Mouse (Mus musculus) liver, embryonic 13.5 days (tissue): ENCODE data around the gene Slc22a5. TPM values are rescaled to one million over a fixed set of nuclear protein-coding genes. Genes with fewer than 3 reads are reported as not detected.

ENCODE experiments used
- ATAC-seq: fragments of 200-750 bp; cut with Nextera tagmentation; 2 replicates; pipeline ENCODE4 v1.8.0; 2017; ENCODE audit warnings: low read depth, mild to moderate bottlenecking, moderate number of reproducible peaks, moderate library complexity
- DNase-seq: peaks from one replicate; pipeline ENCODE4 v3.0.0; 2022
- H3K27ac ChIP-seq: fragments of 300-500 bp; sonication (generic); 2 replicates; pipeline ENCODE4 v1.5.1; 2015; ENCODE audit warnings: moderate library complexity, mild to moderate bottlenecking, inconsistent platforms
- H3K27me3 ChIP-seq: fragments of 300-500 bp; sonication (generic); 2 replicates; pipeline ENCODE4 v1.6.1; 2015; ENCODE audit warnings: mild to moderate bottlenecking, inconsistent platforms
- H3K36me3 ChIP-seq: fragments of 300-500 bp; sonication (generic); 2 replicates; pipeline ENCODE4 v1.6.1; 2015; ENCODE audit warnings: mild to moderate bottlenecking, inconsistent platforms
- H3K4me1 ChIP-seq: fragments of 300-500 bp; sonication (generic); replicated peaks from 2 replicates; pipeline ENCODE4 v1.6.1; 2015; ENCODE audit warnings: inconsistent platforms
- H3K4me2 ChIP-seq: fragments of 300-500 bp; sonication (generic); 2 replicates; pipeline ENCODE4 v1.6.1; 2015; ENCODE audit warnings: inconsistent platforms, mild to moderate bottlenecking, moderate library complexity
- H3K4me3 ChIP-seq: fragments of 300-500 bp; sonication (generic); replicated peaks from 2 replicates; pipeline ENCODE4 v1.5.1; 2015; ENCODE audit warnings: mild to moderate bottlenecking, inconsistent platforms
- H3K9ac ChIP-seq: fragments of 300-500 bp; sonication (generic); 2 replicates; pipeline ENCODE4 v1.6.1; 2015; ENCODE audit warnings: mild to moderate bottlenecking, inconsistent platforms
- H3K9me3 ChIP-seq: fragments of 300-500 bp; sonication (generic); replicated peaks from 2 replicates; pipeline ENCODE4 v1.6.1; 2016; ENCODE audit warnings: inconsistent platforms
- WGBS: fragments of 180-500 bp; shearing (Covaris S2); methylation state at CpG from one replicate; pipeline ENCODE4 v1.1.7; 2015; ENCODE audit not compliant: insufficient replicate concordance; 5-methylcytosine and 5-hydroxymethylcytosine counted together
- polyA plus RNA-seq: library from polyadenylated mRNA; unstranded; fragments of >200 nt; fragmentation: Nextera tagmentation; extraction: Ambion mirVana; gene quantifications from 2 replicates; pipeline ENCODE4 v1.2.1, GENCODE M21; 2015

Slc22a5 gene
- polyA plus RNA-seq, 1 experiment from 2014 or later = 2.4 TPM

- Histone ChIP-seq H3K9me3 (no peaks in the 10 kb centered on the region), H3K4me2 (no peak overlapping the region), H3K27ac (no peak overlapping the region), H3K27me3 (no peaks in the 10 kb centered on the region), H3K9ac (no peak overlapping the region), H3K4me3 (no peak overlapping the region), H3K4me1 (peaks cover 7% of the 10 kb centered on the region; the same call in 1 of the 2 replicates), H3K36me3 (no peaks in the 10 kb centered on the region)
- WGBS = 76% methylated on average over 14 of the region's 14 CpGs
- DNase-seq (no peak), ATAC-seq (no peak)
Measured at GRCm38 (mm10) chr11:53902741-53903140, 11.3 kb upstream of the Slc22a5 start.

- no peak overlapping the region for H3K27ac ChIP-seq
- H3K4me1 ChIP-seq = peaks cover 7% of the 10 kb centered on the region; the same call in 1 of the 2 replicates
- H3K4me3 ChIP-seq = no peak overlapping the region
- ATAC-seq (no peak), DNase-seq (no peak)
- no peak overlapping the region for H3K4me2 ChIP-seq
- 41% methylated on average over 1 of the region's 1 CpGs for WGBS
- H3K36me3 ChIP-seq = no peaks in the 10 kb centered on the region
- H3K9me3 ChIP-seq = no peaks in the 10 kb centered on the region
- H3K27me3 ChIP-seq = no peaks in the 10 kb centered on the region
- H3K9ac ChIP-seq = no peak overlapping the region
Measured at GRCm38 (mm10) chr11:53900991-53901390, 9.5 kb upstream of the Slc22a5 start.

- no peaks in the 10 kb centered on the region for H3K27me3 ChIP-seq
- H3K4me1 ChIP-seq = peaks cover 7% of the 10 kb centered on the region; the same call in 1 of the 2 replicates
- 76% methylated on average over 6 of the region's 6 CpGs for WGBS
- no peak for DNase-seq
- ATAC-seq = no peak
- no peaks in the 10 kb centered on the region for H3K9me3 ChIP-seq
- H3K4me2 ChIP-seq = no peak overlapping the region
- no peak overlapping the region for H3K9ac ChIP-seq
- no peak overlapping the region for H3K27ac ChIP-seq
- H3K36me3 ChIP-seq = no peaks in the 10 kb centered on the region
- no peak overlapping the region for H3K4me3 ChIP-seq
Measured at GRCm38 (mm10) chr11:53899981-53900380, 8.5 kb upstream of the Slc22a5 start.

GRCm38 (mm10) chr11:53899004-53899403, 7.5 kb upstream of the Slc22a5 start:
- H3K36me3 ChIP-seq = no peaks in the 10 kb centered on the region
- H3K9me3 ChIP-seq = no peaks in the 10 kb centered on the region
- ATAC-seq (no peak), DNase-seq (no peak)
- H3K4me2 ChIP-seq = no peak overlapping the region
- no peaks in the 10 kb centered on the region for H3K27me3 ChIP-seq
- H3K9ac ChIP-seq = no peak overlapping the region
- WGBS = 58% methylated on average over 3 of the region's 3 CpGs
- H3K4me3 ChIP-seq = no peak overlapping the region
- no peak overlapping the region for H3K27ac ChIP-seq
- H3K4me1 ChIP-seq = peaks cover 7% of the 10 kb centered on the region; the same call in 1 of the 2 replicates

GRCm38 (mm10) chr11:53896935-53897334, 5.5 kb upstream of the Slc22a5 start:
- no peaks in the 10 kb centered on the region for H3K36me3 ChIP-seq
- DNase-seq (no peak), ATAC-seq (no peak)
- H3K4me2 ChIP-seq = no peak overlapping the region
- no peak overlapping the region for H3K9ac ChIP-seq
- H3K27ac ChIP-seq = no peak overlapping the region
- WGBS = 69% methylated on average over 6 of the region's 6 CpGs
- H3K4me3 ChIP-seq = no peak overlapping the region
- no peaks in the 10 kb centered on the region for H3K27me3 ChIP-seq
- peaks cover 12% of the 10 kb centered on the region for H3K4me1 ChIP-seq
- no peaks in the 10 kb centered on the region for H3K9me3 ChIP-seq

GRCm38 (mm10) chr11:53893451-53893850, 2.0 kb upstream of the Slc22a5 start:
- peak overlapping the region; percentile 37; the same call in 1 of the 2 replicates for H3K27ac ChIP-seq
- DNase-seq (no peak), ATAC-seq (no peak)
- no peak overlapping the region for H3K4me3 ChIP-seq
- peak overlapping the region; percentile 46; the same call in 1 of the 2 replicates for H3K9ac ChIP-seq
- peaks cover 42% of the 10 kb centered on the region for H3K4me1 ChIP-seq
- no peaks in the 10 kb centered on the region for H3K9me3 ChIP-seq
- H3K4me2 ChIP-seq = no peak overlapping the region
- no peaks in the 10 kb centered on the region for H3K27me3 ChIP-seq
- 37% methylated on average over 2 of the region's 2 CpGs for WGBS
- no peaks in the 10 kb centered on the region for H3K36me3 ChIP-seq

GRCm38 (mm10) chr11:53892716-53893416, 1.4 kb upstream of the Slc22a5 start:
- Histone ChIP-seq H3K36me3 (no peaks in the 10 kb centered on the region), H3K4me2 (peak overlapping the region; percentile 33), H3K4me1 (peaks cover 45% of the 10 kb centered on the region), H3K27ac (peak overlapping the region; percentile 37), H3K27me3 (no peaks in the 10 kb centered on the region), H3K9me3 (no peaks in the 10 kb centered on the region), H3K4me3 (no peak overlapping the region), H3K9ac (peak overlapping the region; percentile 46; the same call in 1 of the 2 replicates)
- peak; percentile 57 for DNase-seq
- no peak for ATAC-seq
- 19% methylated on average over 9 of the region's 9 CpGs for whole genome bisulfite sequencing

- H3K9me3 ChIP-seq = no peaks in the 10 kb centered on the region
- no peaks in the 10 kb centered on the region for H3K36me3 ChIP-seq
- H3K4me1 ChIP-seq = peaks cover 45% of the 10 kb centered on the region
- peak overlapping the region; percentile 84 for H3K9ac ChIP-seq
- ATAC-seq = no peak
- H3K4me3 ChIP-seq = peak overlapping the region; percentile 72
- 2% methylated on average over 33 of the region's 33 CpGs for WGBS
- peak overlapping the region; percentile 43; the same call in 1 of the 2 replicates for H3K27ac ChIP-seq
- DNase-seq = no peak
- no peaks in the 10 kb centered on the region for H3K27me3 ChIP-seq
- peak overlapping the region; percentile 97 for H3K4me2 ChIP-seq
Measured at GRCm38 (mm10) chr11:53890906-53891504, 455 bp downstream of the Slc22a5 start.

GRCm38 (mm10) chr11:53890225-53890624, 1.2 kb downstream of the Slc22a5 start:
- ATAC-seq (no peak), DNase-seq (no peak)
- H3K9ac ChIP-seq = 0 out of 2 replicates have a peak overlapping the region, but pooled peaks have one; percentile 84
- peak overlapping the region; percentile 97 for H3K4me2 ChIP-seq
- no peaks in the 10 kb centered on the region for H3K9me3 ChIP-seq
- no peaks in the 10 kb centered on the region for H3K36me3 ChIP-seq
- 78% methylated on average over 2 of the region's 2 CpGs for WGBS
- no peak overlapping the region for H3K4me3 ChIP-seq
- peaks cover 45% of the 10 kb centered on the region for H3K4me1 ChIP-seq
- no peaks in the 10 kb centered on the region for H3K27me3 ChIP-seq
- H3K27ac ChIP-seq = no peak overlapping the region

- DNase-seq = no peak
- no peak overlapping the region for H3K27ac ChIP-seq
Measured at GRCm38 (mm10) chr11:53889091-53889645, 2.3 kb downstream of the Slc22a5 start.

GRCm38 (mm10) chr11:53888242-53888641, 3.2 kb downstream of the Slc22a5 start:
- DNase-seq (no peak), ATAC-seq (no peak)
- no peak overlapping the region for H3K9ac ChIP-seq
- 0 out of 2 replicates have a peak, but pooled peaks cover under 1% of the 10 kb centered on the region for H3K36me3 ChIP-seq
- H3K4me1 ChIP-seq = peaks cover 41% of the 10 kb centered on the region
- 72% methylated on average over 4 of the region's 4 CpGs for WGBS
- H3K9me3 ChIP-seq = no peaks in the 10 kb centered on the region
- H3K27ac ChIP-seq = no peak overlapping the region
- no peak overlapping the region for H3K4me3 ChIP-seq
- H3K27me3 ChIP-seq = no peaks in the 10 kb centered on the region
- no peak overlapping the region for H3K4me2 ChIP-seq

More at GRCm38 (mm10) chr11:53889091-53889645, 2.3 kb downstream of the Slc22a5 start:
- Histone ChIP-seq H3K36me3 (no peaks in the 10 kb centered on the region), H3K4me3 (no peak overlapping the region), H3K9ac (no peak overlapping the region), H3K9me3 (no peaks in the 10 kb centered on the region), H3K4me2 (0 out of 2 replicates have a peak overlapping the region, but pooled peaks have one; percentile 3), H3K27me3 (no peaks in the 10 kb centered on the region), H3K4me1 (peaks cover 45% of the 10 kb centered on the region)
- ATAC-seq = no peak
- WGBS = 58% methylated on average over 4 of the region's 4 CpGs
